Mouse (Mus musculus) hindbrain, embryonic 10.5 days (tissue): Measurements from ENCODE around the gene Mef2b. TPM values are rescaled to one million over a fixed set of nuclear protein-coding genes. Genes with fewer than 3 reads are reported as not detected.
A peak's percentile ranks its signal among the peaks of the same experiment; 100 is the strongest.

Experiments
- DNase-seq: peaks from one replicate; pipeline ENCODE4 v3.0.0-alpha.2; 2017; ENCODE audit warnings: low spot score
- H3K27ac ChIP-seq: fragments of 300-500 bp; sonication (generic); 2 replicates; pipeline ENCODE4 v1.5.1; 2016; ENCODE audit warnings: mild to moderate bottlenecking, moderate library complexity
- H3K27me3 ChIP-seq: fragments of 300-500 bp; sonication (generic); 2 replicates; pipeline ENCODE4 v1.6.1; 2016; ENCODE audit warnings: mild to moderate bottlenecking; ENCODE audit not compliant: poor library complexity, insufficient read depth, severe bottlenecking
- H3K36me3 ChIP-seq: fragments of 300-500 bp; sonication (generic); 2 replicates; pipeline ENCODE4 v1.6.1; 2016; ENCODE audit warnings: mild to moderate bottlenecking, moderate library complexity
- H3K4me1 ChIP-seq: fragments of 300-500 bp; sonication (generic); replicated peaks from 2 replicates; pipeline ENCODE4 v1.6.1; 2016; ENCODE audit warnings: mild to moderate bottlenecking
- H3K4me3 ChIP-seq: fragments of 300-500 bp; sonication (generic); 2 replicates; pipeline ENCODE4 v1.5.1; 2016; ENCODE audit warnings: mild to moderate bottlenecking, moderate library complexity
- H3K9me3 ChIP-seq: fragments of 300-500 bp; sonication (generic); 2 replicates; pipeline ENCODE4 v1.6.1; 2016; ENCODE audit warnings: mild to moderate bottlenecking, moderate library complexity
- WGBS: fragments of 180-500 bp; shearing (Covaris S2); methylation state at CpG from one replicate; pipeline ENCODE4 v1.1.7; 2016; 5-methylcytosine and 5-hydroxymethylcytosine counted together
- polyA plus RNA-seq: library from polyadenylated mRNA; unstranded; fragments of >200 nt; fragmentation: Nextera tagmentation; extraction: Ambion mirVana; gene quantifications from 2 replicates; pipeline ENCODE4 v1.2.1, GENCODE M21; 2016

Mef2b gene
- polyA plus RNA-seq, 1 experiment from 2014 or later = 0.76 TPM

DNA sequence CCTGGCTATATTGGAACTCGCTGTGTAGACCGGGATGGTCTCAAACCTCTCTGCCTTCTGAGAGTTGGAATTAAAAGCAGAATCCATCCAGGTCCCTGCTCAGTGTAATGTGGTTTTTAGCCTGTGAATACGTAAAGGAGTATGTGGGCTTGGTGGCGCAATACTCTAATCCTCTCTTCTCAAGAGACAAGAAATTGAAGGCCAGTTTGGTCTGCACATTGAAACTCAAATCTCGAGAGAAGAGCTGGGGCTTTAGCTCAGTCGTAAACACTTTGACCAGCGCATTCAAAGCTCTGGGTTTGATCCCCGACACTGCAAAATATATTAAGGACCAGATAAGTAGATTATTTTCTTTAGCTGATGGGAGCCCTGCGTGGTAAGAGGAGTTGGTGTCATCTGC lies 470 bp downstream of the Mef2b start:
- 15% methylated on average over 9 of the region's 9 CpGs for WGBS
- DNase-seq = no peak

DNA sequence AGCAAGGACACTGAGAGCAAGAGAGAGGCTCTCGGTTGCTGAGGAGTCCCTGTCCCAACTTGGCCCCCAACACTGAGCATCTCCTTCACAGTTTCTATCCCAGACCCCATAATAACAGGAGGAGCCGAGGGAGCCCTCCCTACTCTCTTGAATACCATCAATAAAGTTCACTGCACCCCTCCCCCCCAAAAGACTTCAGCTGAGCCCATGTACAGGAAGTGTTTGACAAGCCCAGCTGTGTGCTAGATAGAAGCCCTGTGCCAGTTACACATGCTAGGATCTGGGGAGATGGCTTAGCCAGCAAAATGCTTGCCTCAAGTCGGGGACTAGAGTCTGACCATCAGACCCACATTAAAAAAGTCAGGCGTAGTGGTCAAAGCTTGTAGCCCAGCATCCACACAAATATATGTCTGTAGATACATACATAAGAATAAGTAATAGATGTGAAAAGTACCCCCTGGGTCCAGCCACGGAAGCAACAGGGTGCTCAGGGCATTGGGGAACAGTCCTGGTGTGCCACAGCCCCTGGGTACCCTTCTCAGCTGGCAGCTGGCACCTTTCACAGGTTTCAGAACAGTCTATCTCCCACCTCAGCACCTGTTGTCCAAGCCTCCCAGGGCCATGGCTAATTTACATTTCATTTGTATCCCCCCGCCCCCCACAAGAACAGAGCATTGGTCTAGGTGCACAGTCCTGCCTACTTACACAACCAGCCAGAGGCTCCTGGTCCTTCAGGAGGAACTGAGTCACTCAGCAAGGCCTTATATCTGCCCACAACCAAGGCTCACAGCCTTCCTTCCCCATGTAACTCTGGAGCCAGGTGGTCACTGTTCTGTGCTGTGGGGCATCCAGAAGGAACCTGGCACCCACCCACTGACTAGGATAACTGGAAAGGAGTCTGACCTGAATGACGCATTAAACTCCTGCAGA lies 8.4 kb downstream of the Mef2b start:
- WGBS = 87% methylated on average over 7 of the region's 7 CpGs

More for the DNA sequence above, 470 bp downstream of the Mef2b start:
- Histone ChIP-seq H3K9me3 (no peaks in the 10 kb centered on the region), H3K4me3 (peak overlapping the region; percentile 79), H3K27ac (peak overlapping the region; percentile 88), H3K36me3 (peaks cover 57% of the 10 kb centered on the region), H3K27me3 (no peaks in the 10 kb centered on the region), H3K4me1 (peaks cover 22% of the 10 kb centered on the region)

DNA sequence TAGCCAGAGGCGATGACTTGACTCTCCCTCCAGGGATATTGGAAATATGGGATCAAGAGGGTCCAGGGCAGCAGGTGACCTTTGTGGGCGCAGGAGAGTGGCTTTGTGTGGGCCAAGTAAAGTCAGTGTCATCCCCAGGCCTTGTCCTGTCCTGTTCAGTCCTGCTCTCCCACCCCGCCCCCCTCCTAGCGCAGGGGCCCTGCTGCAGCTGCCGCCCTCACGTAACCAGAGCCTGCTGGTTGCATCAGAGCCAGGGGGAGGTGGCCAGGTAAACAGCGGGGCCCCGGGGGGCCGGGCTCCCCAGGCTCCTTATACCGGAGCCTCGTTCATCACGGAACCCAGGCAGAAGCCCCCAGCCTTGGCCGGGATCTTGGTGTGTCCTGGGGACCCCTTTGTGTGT lies 10.6 kb downstream of the Mef2b start:
- Histone ChIP-seq H3K27ac (peak overlapping the region; percentile 35; the same call in 1 of the 2 replicates), H3K36me3 (peaks cover 23% of the 10 kb centered on the region), H3K27me3 (peaks cover 25% of the 10 kb centered on the region), H3K9me3 (no peaks in the 10 kb centered on the region), H3K4me3 (0 out of 2 replicates have a peak overlapping the region, but pooled peaks have one; percentile 3), H3K4me1 (peaks cover 18% of the 10 kb centered on the region)
- 21% methylated on average over 13 of the region's 13 CpGs for WGBS
- DNase-seq = peak; percentile 25

More for the DNA sequence above, 8.4 kb downstream of the Mef2b start:
- peaks cover 18% of the 10 kb centered on the region for H3K4me1 ChIP-seq
- H3K27ac ChIP-seq = no peak overlapping the region
- DNase-seq = no peak
- H3K36me3 ChIP-seq = peaks cover 45% of the 10 kb centered on the region
- no peaks in the 10 kb centered on the region for H3K9me3 ChIP-seq
- H3K27me3 ChIP-seq = peaks cover 16% of the 10 kb centered on the region
- no peak overlapping the region for H3K4me3 ChIP-seq

DNA sequence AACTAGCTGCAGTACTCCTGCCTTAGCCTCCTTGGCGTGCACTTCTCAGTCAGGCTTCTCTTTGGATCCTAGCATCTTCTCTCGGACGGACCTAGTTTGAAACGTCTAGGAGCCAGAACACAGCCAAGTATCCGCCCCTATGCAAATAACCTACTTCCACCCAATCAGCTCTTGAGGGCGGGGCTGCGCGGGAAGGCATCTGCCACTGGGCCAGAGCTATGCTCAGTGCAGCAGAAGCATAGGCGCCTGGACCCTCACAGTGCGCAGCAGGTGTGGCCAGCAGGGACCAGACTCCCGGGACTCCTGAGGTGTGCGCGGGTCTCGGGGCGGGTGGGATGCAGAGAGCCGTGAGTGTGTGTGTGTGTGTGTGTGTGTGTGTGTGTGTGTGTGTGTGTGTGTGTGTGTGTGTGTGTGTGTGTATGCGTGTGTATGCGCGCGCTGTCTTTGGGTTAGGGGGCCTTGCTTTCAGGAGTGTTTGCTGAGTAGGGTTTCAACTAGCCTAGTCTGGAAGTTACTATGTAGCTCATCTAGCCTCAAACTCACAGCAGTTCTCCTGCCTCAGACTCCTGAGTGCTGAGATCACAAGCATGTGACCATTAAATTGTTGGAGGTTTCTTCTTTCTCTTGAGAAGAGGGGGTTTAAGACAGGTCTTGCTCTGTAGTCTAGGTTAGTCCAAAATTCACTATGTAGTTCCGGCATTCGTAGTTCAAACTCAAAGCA lies 13.2 kb downstream of the Mef2b start:
- peak overlapping the region; percentile 36 for H3K4me3 ChIP-seq
- WGBS = 15% methylated on average over 22 of the region's 22 CpGs

DNA sequence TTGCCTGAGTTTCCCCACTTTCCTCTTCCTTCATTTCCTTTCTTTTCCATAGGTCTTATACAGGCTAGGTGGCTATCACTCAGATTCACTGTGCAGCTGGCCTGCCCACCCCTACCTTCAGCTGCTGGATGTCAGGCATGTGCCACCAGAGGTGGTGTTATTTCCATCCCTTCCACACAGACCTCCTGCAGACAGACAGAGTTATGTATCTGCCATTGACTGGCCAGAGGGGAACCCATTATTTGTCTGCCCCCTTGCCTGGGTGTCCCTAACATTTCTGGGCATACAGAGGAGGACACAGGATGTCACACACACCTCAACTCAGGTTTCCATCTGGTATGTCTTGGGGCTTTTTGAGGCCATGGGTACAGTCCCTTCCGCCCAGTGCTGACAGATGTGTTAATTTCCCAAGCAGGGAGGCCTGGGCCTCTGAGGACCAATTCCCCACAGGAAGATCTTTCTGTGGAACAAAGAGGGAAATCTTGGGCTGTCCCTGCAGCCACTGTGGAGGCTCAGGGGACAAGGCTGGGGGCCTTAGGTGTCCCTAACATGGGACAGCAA lies 17.8 kb downstream of the Mef2b start:
- WGBS = 94% methylated on average over 1 of the region's 1 CpGs
- Histone ChIP-seq H3K36me3 (no peaks in the 10 kb centered on the region), H3K27ac (no peak overlapping the region)

More for the DNA sequence above, 13.2 kb downstream of the Mef2b start:
- peaks cover 21% of the 10 kb centered on the region for H3K4me1 ChIP-seq
- no peaks in the 10 kb centered on the region for H3K9me3 ChIP-seq
- H3K27me3 ChIP-seq = peaks cover 41% of the 10 kb centered on the region
- no peak overlapping the region for H3K27ac ChIP-seq
- no peaks in the 10 kb centered on the region for H3K36me3 ChIP-seq
- DNase-seq = peak; percentile 80

DNA sequence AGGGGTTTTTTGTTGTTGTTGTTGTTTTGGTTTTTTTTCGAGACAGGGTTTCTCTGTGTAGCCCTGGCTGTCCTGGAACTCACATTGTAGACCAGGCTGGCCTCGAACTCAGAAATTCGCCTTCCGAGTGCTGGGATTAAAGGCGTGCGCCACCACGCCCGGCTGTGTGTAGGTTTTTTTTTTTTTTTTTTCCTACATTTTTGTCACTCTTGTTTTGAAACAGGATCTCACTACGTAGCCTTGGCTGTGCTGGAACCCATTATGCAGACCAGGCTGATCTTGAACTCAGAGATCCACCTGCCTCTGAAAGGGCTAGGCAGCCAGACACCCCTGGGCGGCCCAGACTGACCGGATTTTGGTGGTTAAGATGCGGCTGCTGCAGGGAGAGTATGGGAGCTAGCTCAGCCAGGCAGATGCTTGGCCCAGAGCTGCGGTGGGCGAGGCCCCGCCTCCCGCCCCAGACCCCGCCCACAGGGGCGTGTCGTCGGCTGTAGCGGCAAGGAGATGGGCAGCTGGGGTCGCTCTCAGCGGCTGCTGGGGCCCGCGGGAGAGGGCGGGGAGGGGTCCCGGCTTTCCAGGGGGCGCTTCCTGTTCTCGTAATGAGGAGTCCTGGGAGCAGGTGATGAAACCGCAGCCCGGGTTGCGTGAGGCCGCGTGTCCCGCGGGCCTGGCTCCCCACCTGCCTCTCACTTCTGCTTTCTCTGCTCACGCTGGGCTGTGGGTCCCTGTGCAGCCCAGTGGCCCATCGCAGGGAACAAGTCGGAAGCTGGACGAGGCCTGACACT lies 18.8 kb downstream of the Mef2b start:
- H3K4me1 ChIP-seq = peaks cover 28% of the 10 kb centered on the region
- H3K27ac ChIP-seq = peak overlapping the region; percentile 76
- no peaks in the 10 kb centered on the region for H3K9me3 ChIP-seq
- H3K27me3 ChIP-seq = peaks cover 32% of the 10 kb centered on the region
- DNase-seq = peak; percentile 88
- peak overlapping the region; percentile 57 for H3K4me3 ChIP-seq
- H3K36me3 ChIP-seq = no peaks in the 10 kb centered on the region
- WGBS = 12% methylated on average over 40 of the region's 40 CpGs

More for the DNA sequence above, 17.8 kb downstream of the Mef2b start:
- H3K4me1 ChIP-seq = peaks cover 34% of the 10 kb centered on the region
- H3K9me3 ChIP-seq = no peaks in the 10 kb centered on the region
- H3K27me3 ChIP-seq = peaks cover 34% of the 10 kb centered on the region
- DNase-seq = no peak
- no peak overlapping the region for H3K4me3 ChIP-seq

DNA sequence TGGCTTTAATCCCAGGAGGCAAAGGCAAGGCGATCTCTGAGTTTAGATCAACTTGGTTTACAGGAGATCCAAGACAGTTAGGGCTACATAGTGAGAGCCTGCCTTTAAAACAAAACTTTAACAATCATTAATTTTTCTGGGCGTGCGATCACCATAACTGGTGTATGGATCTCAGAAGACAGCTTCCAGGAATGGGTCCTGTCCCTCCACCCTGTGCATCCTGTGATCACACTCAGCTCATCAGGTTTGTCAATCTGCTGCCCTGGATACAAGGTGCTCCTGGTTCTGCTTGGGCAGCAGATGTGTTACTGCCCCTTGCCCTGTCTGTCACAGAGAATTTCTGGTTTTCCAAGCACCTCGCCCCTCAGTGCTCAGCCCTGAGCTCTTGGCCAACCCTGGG lies 19.7 kb downstream of the Mef2b start:
- no peak for DNase-seq
- Histone ChIP-seq H3K4me3 (no peak overlapping the region), H3K27ac (no peak overlapping the region), H3K27me3 (peaks cover 32% of the 10 kb centered on the region), H3K36me3 (no peaks in the 10 kb centered on the region), H3K9me3 (no peaks in the 10 kb centered on the region), H3K4me1 (peaks cover 28% of the 10 kb centered on the region)
- 86% methylated on average over 4 of the region's 4 CpGs for WGBS

DNA sequence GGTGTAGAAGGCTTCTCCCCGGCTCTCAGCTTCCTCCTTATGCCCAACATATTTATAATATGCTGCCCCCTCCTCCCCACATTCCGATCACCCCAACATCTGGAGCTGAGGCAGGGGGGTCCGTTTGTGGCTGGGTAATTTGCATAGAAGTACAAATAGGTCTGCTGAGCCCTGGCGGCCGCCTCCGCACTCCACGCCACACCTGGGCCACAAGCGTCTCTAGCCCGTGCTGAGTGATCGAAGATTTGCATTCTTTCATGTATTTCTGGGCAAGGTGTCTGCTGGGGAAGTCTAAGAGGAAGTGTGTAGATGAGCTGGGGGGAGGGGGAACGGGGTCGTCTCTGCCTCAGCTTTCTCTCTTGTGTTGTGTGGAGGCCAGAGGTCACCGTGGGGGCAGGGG lies 20.5 kb downstream of the Mef2b start:
- H3K9me3 ChIP-seq = no peaks in the 10 kb centered on the region
- peaks cover 40% of the 10 kb centered on the region for H3K27me3 ChIP-seq
- H3K4me3 ChIP-seq = no peak overlapping the region
- H3K27ac ChIP-seq = no peak overlapping the region
- WGBS = 64% methylated on average over 13 of the region's 13 CpGs
- peaks cover 28% of the 10 kb centered on the region for H3K4me1 ChIP-seq
- no peaks in the 10 kb centered on the region for H3K36me3 ChIP-seq
- no peak for DNase-seq

DNA sequence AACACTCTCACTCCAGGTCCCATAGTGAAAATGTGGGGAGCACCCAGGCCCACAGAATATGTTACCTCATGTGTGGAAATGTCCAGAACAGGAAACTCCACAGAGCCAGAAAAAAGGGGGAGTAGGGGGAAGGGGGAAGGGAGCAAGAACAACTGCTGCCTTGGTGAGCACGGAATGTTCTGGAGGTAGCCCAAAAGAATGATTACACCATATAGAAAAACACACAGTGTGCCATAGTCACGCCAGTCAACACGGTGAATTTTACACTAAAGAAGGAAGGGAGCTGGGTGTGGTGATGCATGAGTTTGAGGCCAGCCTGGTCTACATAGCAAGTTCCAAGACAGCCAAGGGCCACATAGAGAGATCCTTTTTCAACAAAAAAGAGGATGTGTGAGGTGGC lies 23.8 kb downstream of the Mef2b start:
- Histone ChIP-seq H3K27me3 (peaks cover 48% of the 10 kb centered on the region), H3K4me3 (no peak overlapping the region), H3K36me3 (no peaks in the 10 kb centered on the region), H3K4me1 (peaks cover 40% of the 10 kb centered on the region), H3K27ac (no peak overlapping the region), H3K9me3 (no peaks in the 10 kb centered on the region)
- WGBS = 97% methylated on average over 3 of the region's 3 CpGs
- DNase-seq = no peak

DNA sequence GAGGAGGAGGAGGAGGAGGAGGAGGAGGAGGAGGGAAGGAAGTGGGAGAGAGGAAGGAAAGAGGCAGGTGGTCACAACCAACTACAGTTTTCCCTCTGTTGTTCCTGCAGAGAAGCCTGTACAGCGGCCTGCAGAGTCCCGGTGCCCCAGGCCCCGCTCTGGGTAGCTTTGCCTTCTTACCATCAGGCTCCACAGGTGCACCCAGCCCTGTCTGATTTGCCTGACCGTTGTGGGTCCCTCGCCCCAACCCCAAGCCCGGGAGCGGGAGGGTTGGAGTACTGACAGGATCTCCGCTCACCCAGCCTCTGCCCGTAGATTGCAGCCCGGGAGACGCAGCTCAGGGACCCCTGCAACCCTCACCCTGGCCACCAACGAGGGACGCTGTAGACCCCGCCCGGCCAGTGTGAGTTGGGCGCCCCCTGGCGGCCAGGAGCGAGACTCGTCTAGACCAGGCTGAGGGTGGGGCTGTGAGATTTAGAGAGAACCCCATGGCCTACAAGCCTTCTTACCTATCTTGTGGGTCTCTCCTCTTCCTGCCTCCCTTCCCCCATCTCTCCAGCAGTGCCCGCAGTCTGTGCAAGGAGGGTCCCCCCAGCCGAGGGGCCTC lies 27.1 kb downstream of the Mef2b start:
- Histone ChIP-seq H3K4me3 (peak overlapping the region; percentile 44), H3K9me3 (no peaks in the 10 kb centered on the region), H3K4me1 (peaks cover 25% of the 10 kb centered on the region), H3K36me3 (no peaks in the 10 kb centered on the region), H3K27me3 (peaks cover 42% of the 10 kb centered on the region), H3K27ac (peak overlapping the region; percentile 29; the same call in 1 of the 2 replicates)
- peak; percentile 86 for DNase-seq
- WGBS = 2% methylated on average over 21 of the region's 21 CpGs

DNA sequence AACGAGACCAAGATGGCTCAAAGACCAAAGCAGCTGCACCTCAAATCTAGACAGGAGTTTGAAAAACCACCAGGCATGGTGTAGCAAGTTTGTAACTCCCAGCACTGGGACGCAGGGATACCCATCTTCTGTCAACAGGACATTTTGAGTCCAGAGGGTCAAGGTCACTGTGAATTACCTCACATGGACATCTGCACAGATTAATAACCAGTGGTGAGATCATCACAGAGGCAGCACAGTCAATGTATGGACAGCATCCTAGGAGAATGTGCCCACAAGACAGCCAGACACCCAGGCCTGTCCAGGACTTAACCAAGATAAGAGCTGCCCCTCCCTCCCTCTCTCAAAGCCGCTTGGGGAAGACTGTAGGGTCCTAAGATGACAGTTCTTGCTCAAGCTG lies 30.6 kb downstream of the Mef2b start:
- peaks cover 27% of the 10 kb centered on the region for H3K27me3 ChIP-seq
- no peak overlapping the region for H3K4me3 ChIP-seq
- WGBS = 87% methylated on average over 3 of the region's 3 CpGs

DNA sequence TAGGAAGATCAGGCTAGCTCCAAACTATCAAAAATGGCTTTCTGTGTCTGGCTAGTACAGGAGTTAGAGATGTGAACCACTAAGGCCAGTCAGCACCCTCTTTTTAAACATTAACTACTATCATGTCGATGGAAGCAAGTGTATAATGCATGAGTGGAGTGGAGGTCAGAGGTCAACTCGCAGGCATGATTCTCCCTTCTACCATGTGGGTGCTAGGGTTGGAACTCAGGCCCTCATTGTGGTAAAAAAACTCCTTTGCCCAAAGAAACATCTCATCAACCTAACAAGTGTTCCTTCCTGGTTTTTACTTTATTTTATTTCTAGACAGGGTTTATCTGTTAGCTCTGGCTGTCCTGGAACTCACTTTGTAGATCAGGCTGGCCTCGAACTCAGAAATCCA lies 31.2 kb downstream of the Mef2b start:
- peaks cover 20% of the 10 kb centered on the region for H3K27me3 ChIP-seq
- no peak for DNase-seq
- H3K4me3 ChIP-seq = no peak overlapping the region
- H3K27ac ChIP-seq = no peak overlapping the region
- WGBS = 79% methylated on average over 3 of the region's 3 CpGs
- peaks cover 10% of the 10 kb centered on the region; the same call in 1 of the 2 replicates for H3K36me3 ChIP-seq
- no peaks in the 10 kb centered on the region for H3K9me3 ChIP-seq
- H3K4me1 ChIP-seq = peaks cover 45% of the 10 kb centered on the region

More for the DNA sequence above, 30.6 kb downstream of the Mef2b start:
- no peak overlapping the region for H3K27ac ChIP-seq
- peaks cover 49% of the 10 kb centered on the region for H3K4me1 ChIP-seq
- H3K9me3 ChIP-seq = no peaks in the 10 kb centered on the region
- H3K36me3 ChIP-seq = peaks cover 7% of the 10 kb centered on the region; the same call in 1 of the 2 replicates
- no peak for DNase-seq
